ENCODE assay signal across 8 mouse cellular contexts in genomic region chr9:61372976-61373633, GRCm38 (mm10). TPM values are rescaled to one million over a fixed set of nuclear protein-coding genes. Genes with fewer than 3 reads are reported as not detected.
A peak's percentile ranks its signal among the peaks of the same experiment; 100 is the strongest.
DNase-seq lines count a peak whose midpoint lies in the region; ATAC-seq and TF ChIP-seq lines count a peak whose summit lies in the region.

No protein-coding gene starts in this region.

- H3K9me3 ChIP-seq in forebrain, postnatal 0 days (ENCODE audit: low read length): no peaks in the 10 kb centered on the region
- no peaks in the 10 kb centered on the region for H3K9me3 ChIP-seq in intestine, embryonic 14.5 days (ENCODE audit: control insufficient read depth, low read length)
- no peaks in the 10 kb centered on the region for H3K9me3 ChIP-seq in lung, postnatal 0 days (ENCODE audit: low read length)

- peak overlapping the region; percentile 99 for H3K4me2 ChIP-seq in forebrain, postnatal 0 days (ENCODE audit: low read depth)
- peak overlapping the region; percentile 52 for H3K4me2 ChIP-seq in intestine, embryonic 14.5 days (ENCODE audit: low read length)
- peak overlapping the region; percentile 99 for H3K4me2 ChIP-seq in lung, postnatal 0 days (replicated peaks; ENCODE audit: low read depth, low read length)

- no peak for TF ChIP-seq EP300 in lung, postnatal 0 days (IDR thresholded peaks at IDR 0.05)

- H3K4me3 ChIP-seq in brown adipose tissue, adult 24 weeks (ENCODE audit: insufficient read depth, low read depth, low read length): peak overlapping the region; percentile 92
- peak overlapping the region; percentile 83 for H3K4me3 ChIP-seq in forebrain, postnatal 0 days (ENCODE audit: low read depth, low read length)
- peak overlapping the region; percentile 93 for H3K4me3 ChIP-seq in intestine, embryonic 14.5 days (ENCODE audit: low read depth, low read length)
- H3K4me3 ChIP-seq in lung, postnatal 0 days (ENCODE audit: low read depth, low read length): peak overlapping the region; percentile 75

- H3K27me3 ChIP-seq in forebrain, postnatal 0 days (ENCODE audit: insufficient read depth, low read length): 0 out of 2 replicates have a peak, but pooled peaks cover under 1% of the 10 kb centered on the region
- H3K27me3 ChIP-seq in intestine, embryonic 14.5 days (replicated peaks; ENCODE audit: control insufficient read depth, insufficient read depth, low read length): no peaks in the 10 kb centered on the region
- H3K27me3 ChIP-seq in lung, postnatal 0 days (replicated peaks; ENCODE audit: insufficient read depth, low read length): no peaks in the 10 kb centered on the region

- H3K27ac ChIP-seq in brown adipose tissue, adult 24 weeks (replicated peaks; ENCODE audit: low read depth, low read length): peak overlapping the region; percentile 95
- H3K27ac ChIP-seq in forebrain, postnatal 0 days (ENCODE audit: low read depth, low read length): peak overlapping the region; percentile 93
- H3K27ac ChIP-seq in intestine, embryonic 14.5 days (ENCODE audit: low read depth): peak overlapping the region; percentile 98
- H3K27ac ChIP-seq in lung, postnatal 0 days (ENCODE audit: low read length): peak overlapping the region; percentile 91

- H3K9ac ChIP-seq in forebrain, postnatal 0 days: peak overlapping the region; percentile 88
- H3K9ac ChIP-seq in intestine, embryonic 14.5 days (ENCODE audit: low read length): peak overlapping the region; percentile 99
- peak overlapping the region; percentile 79 for H3K9ac ChIP-seq in lung, postnatal 0 days (replicated peaks; ENCODE audit: low read depth)

- no peaks in the 10 kb centered on the region for H3K36me3 ChIP-seq in forebrain, postnatal 0 days (ENCODE audit: insufficient read depth)
- H3K36me3 ChIP-seq in intestine, embryonic 14.5 days (ENCODE audit: control insufficient read depth, insufficient read depth, low read length): peaks cover 9% of the 10 kb centered on the region
- H3K36me3 ChIP-seq in lung, postnatal 0 days (ENCODE audit: insufficient read depth, low read length): no peaks in the 10 kb centered on the region

- TF ChIP-seq CTCF in forebrain, postnatal 0 days (IDR thresholded peaks at IDR 0.05; ENCODE audit: low read depth): peak; percentile 50
- TF ChIP-seq CTCF in lung, postnatal 0 days (IDR thresholded peaks at IDR 0.05): peak; percentile 50

- no peak for ATAC-seq in forebrain, postnatal 0 days
- ATAC-seq in intestine, embryonic 14.5 days (replicated peaks; ENCODE audit: low FRiP score, low TSS enrichment, low read depth): no peak
- ATAC-seq in lung, postnatal 0 days: no peak

- 1% methylated on average over 64 of the region's 66 CpGs for WGBS in forebrain, postnatal 0 days
- WGBS in intestine, embryonic 14.5 days: under 1% methylated on average over 57 of the region's 66 CpGs
- under 1% methylated on average over 55 of the region's 66 CpGs for WGBS in lung, postnatal 0 days

- H3K4me1 ChIP-seq in brown adipose tissue, adult 24 weeks (ENCODE audit: control insufficient read depth, insufficient read depth, insufficient read length, low read length): peaks cover 26% of the 10 kb centered on the region
- H3K4me1 ChIP-seq in forebrain, postnatal 0 days (ENCODE audit: insufficient read depth): peaks cover 17% of the 10 kb centered on the region
- peaks cover 61% of the 10 kb centered on the region for H3K4me1 ChIP-seq in intestine, embryonic 14.5 days (replicated peaks; ENCODE audit: control insufficient read depth, insufficient read depth, low read length)
- H3K4me1 ChIP-seq in lung, postnatal 0 days (ENCODE audit: insufficient read depth, low read depth, low read length): peaks cover 37% of the 10 kb centered on the region

- peak; percentile 29 for DNase-seq in ovary, postnatal 10 days (ENCODE audit: low spot score)
- DNase-seq in ovary, adult 18-20 months (ENCODE audit: low spot score): no peak
- peak; percentile 79 for DNase-seq in forebrain, postnatal 0 days
- DNase-seq in intestine, embryonic 14.5 days (ENCODE audit: low spot score): peak; percentile 79
- peak; percentile 85 for DNase-seq in lung, postnatal 0 days (ENCODE audit: low spot score)
- peak; percentile 46 for DNase-seq in right cerebral cortex, postnatal 14 days
- no peak for DNase-seq in c-Kit-positive CD71-positive TER-119-positive erythroid progenitor cells, embryonic 14.5 days (ENCODE audit: low spot score)

RNA-seq across cellular contexts. Expression of gene Tle3, which starts 0.9 kb away (rescaled TPM):
- polyA plus RNA-seq in brown adipose tissue, adult 24 weeks (2012; ENCODE audit: insufficient read depth, insufficient read length, missing spikeins): 31.6 and 32.2 TPM in 2 replicates
- 63.3 and 66.3 TPM in 2 replicates for total RNA-seq in forebrain, postnatal 0 days (2014; rRNA removed)
- 16.3 and 21.1 TPM in 2 replicates for polyA plus RNA-seq in forebrain, postnatal 0 days (2015; fragmentation: Nextera tagmentation; extraction: Ambion mirVana)
- 23.3 and 25.0 TPM in 2 replicates for polyA plus RNA-seq in intestine, embryonic 14.5 days (2014; fragmentation: Nextera tagmentation; extraction: Ambion mirVana)
- polyA plus RNA-seq in lung, postnatal 0 days (2015; fragmentation: Nextera tagmentation; extraction: Ambion mirVana): 16.2 and 16.3 TPM in 2 replicates

Comparison
In these comparisons a context has a peak if more than half of its experiments do, and no peak if none do; other contexts are left out.
1. DNase-seq: peak in ovary, postnatal 10 days (single experiment), forebrain, postnatal 0 days (single experiment), intestine, embryonic 14.5 days (single experiment), lung, postnatal 0 days (single experiment) and right cerebral cortex, postnatal 14 days (single experiment); none in ovary, adult 18-20 months (single experiment) and c-Kit-positive CD71-positive TER-119-positive erythroid progenitor cells, embryonic 14.5 days (single experiment).
2. Peak in every context shown above with its lines, with median percentiles within 50 percentile points of each other: H3K27ac ChIP-seq, H3K4me3 ChIP-seq, H3K4me2 ChIP-seq and H3K9ac ChIP-seq.